Mouse (Mus musculus) frontal cortex, adult (tissue): ENCODE data around the gene Xkr8.
A peak's percentile ranks its signal among the peaks of the same experiment; 100 is the strongest.
"Not testable (repeated sequence)": the region's sequence is repeated elsewhere in the genome, so short reads cannot be mapped to it uniquely, and the experiment has no call there.

ENCODE experiments used
- ATAC-seq: cut with Nextera tagmentation; 2 replicates; pipeline ENCODE4 v1.9.2; 2017; ENCODE audit warnings: mild to moderate bottlenecking, moderate library complexity, mixed read lengths; ENCODE audit not compliant: low TSS enrichment

The Xkr8 gene

GRCm38 (mm10) chr4:132737154-132737553, 4.8 kb upstream of the Xkr8 start:
- not testable (repeated sequence) for ATAC-seq

- ATAC-seq, result no peak
These were observed 3.5 kb upstream of the Xkr8 start for GRCm38 (mm10) chr4:132735894-132736293.

DNA sequence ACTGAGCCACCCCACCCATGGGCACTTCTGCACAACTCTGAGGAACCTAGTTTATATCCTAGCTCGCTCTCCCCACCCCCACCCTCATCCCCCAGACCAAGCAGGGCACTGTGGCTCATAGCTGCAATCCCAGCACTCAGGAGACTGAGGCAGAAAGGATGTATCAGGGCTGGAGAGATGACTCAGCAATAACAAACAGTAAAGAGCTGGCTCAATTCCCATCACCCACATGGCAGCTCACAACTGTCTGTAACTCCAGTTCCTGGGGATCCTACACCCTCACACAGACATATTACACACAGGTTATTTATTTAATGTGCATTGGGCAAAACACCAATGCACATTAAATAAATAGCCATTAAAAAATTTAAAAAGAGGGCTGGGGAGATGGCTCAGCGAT, 3.0 kb upstream of the Xkr8 start:
- ATAC-seq, result no peak

GRCm38 (mm10) chr4:132734766-132735165, 2.4 kb upstream of the Xkr8 start:
- no peak for ATAC-seq

- ATAC-seq, result no peak
These were observed 875 bp upstream of the Xkr8 start for GRCm38 (mm10) chr4:132733071-132733770.

DNA sequence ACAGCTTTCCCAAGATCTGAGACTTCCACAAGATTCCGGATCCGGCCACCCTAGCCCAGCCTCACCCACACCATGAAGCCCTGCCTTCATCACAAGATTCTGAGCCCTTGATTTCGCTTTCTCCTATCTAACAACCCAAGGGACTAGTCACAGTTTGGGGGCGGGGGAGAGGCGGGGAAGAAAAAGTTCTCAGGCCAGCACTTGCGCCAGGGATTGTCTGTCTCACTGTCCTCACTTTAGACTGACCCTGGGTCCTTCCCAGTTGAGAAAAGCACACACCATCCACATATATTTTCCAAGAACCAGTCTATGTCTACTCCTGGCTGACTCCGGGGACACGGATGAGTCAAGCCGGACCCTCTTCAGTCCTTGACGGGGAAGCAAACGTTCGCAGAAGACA, 730 bp downstream of the Xkr8 start:
- ATAC-seq, result no peak

DNA sequence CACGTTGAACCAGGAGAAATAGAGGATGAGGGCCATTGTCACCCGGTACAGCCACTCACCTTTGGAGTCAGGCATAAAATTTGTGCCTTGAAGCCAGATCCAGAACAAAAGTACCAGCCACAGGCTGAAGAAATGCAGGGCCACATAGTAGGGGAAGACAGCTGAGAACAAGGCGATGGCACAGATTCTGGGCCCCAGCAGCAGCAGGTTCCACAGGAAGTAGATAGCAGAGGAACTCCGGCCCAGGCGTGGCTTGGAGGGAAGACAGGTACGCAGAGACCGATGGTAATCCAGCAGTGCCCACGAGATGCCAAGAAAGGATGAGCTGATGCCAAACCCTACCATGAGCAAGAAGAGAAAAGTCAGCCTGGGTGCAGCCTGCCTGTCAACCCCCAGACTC, 4.1 kb downstream of the Xkr8 start:
- ATAC-seq, result no peak

- ATAC-seq, result no peak
These were observed 14.1 kb downstream of the Xkr8 start for GRCm38 (mm10) chr4:132718251-132718650.

DNA sequence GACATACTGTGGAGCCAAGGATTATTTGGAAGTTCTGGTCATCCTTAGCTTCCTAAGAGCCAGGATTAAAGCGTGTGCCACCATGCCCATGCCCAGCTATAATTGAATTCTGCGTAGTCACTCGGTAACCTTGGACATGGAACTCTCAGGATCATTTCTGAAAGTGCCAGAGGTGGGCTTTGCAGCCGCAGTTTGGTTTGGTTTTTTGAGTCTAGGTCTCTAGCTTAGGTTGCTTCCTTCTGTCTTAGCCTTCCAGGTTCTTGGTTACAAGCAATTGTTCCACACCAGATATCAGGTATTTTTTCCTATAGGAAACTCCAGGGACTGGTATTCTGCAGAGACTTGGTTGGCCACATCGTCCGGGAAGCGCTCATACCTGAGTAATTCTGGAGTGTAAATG, 19.2 kb downstream of the Xkr8 start:
- ATAC-seq, result no peak

DNA sequence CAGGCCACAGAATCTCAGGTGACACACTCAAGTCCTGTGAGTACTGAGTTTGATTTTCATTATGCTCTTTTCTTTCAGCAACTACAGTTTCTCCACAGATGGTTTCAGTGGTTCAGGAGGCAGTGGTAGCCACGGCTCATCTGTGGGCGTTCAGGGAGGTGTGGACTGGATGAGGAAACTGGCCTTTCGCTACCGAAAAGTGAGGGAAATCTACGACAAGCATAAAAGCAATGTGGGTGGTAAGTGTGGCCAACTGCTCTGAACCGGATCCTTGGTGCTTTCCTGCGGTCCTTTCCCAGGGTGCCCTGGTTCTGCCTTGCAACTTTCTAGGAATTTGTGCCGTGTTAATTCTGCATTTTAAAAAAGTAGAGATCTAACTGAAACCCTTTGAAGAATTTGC, 25.5 kb downstream of the Xkr8 start:
- peak; percentile 55; the same call in 1 of the 2 replicates for ATAC-seq

DNA sequence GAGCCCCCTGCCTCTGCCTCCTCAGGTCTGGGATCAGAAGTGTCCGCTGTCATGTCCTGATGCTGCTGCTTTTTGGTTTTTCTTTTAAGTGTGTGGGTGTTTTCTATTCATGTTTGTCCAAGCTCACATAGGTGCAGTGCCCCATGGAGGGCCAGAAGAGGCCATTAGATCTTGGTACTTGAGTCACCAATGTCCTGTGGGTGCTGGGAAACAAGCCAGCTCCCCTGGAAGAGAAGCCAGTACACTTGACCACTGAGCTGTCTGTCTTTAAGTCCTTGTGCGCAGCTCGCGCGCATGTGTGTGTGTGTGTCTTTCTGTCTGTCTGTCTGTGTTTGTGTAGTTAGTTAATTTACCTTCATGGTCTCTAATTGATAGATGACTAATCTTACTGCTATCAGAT, 30.3 kb downstream of the Xkr8 start:
- ATAC-seq, result no peak

GRCm38 (mm10) chr4:132693366-132693765, 39.0 kb downstream of the Xkr8 start:
- ATAC-seq, result no peak

DNA sequence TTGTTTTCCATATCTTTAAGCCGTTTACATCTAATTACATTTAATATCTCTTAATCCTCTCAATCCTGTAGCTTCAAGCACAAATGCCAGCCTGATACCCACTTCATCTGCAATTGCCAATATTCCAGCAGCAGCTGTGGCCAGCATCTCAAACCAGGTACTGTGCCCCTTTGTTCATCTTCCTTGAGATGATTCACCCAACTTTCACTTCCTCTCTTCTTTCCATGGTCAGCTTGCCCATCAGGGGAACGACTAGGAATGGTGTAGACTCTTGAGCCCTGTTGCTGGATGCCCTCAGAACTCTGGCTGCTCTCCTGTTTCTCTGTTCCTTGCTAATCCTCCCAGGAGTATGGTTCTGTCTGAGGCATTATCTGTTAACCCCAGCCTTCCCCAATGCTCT, 42.7 kb downstream of the Xkr8 start:
- no peak for ATAC-seq

- peak; percentile 83; the same call in 1 of the 2 replicates for ATAC-seq
These were observed 55.4 kb downstream of the Xkr8 start for GRCm38 (mm10) chr4:132676771-132677539.
